Mouse (Mus musculus) erythroid progenitor cell, adult 5-6 weeks (primary cell): ENCODE results near the gene Smg1. TPM values are rescaled to one million over a fixed set of nuclear protein-coding genes. Genes with fewer than 3 reads are reported as not detected.
A peak's percentile ranks its signal among the peaks of the same experiment; 100 is the strongest.

ENCODE experiments used
- ATAC-seq: replicated peaks from 2 replicates; pipeline ENCODE4 v1.8.0; 2016; ENCODE audit warnings: moderate number of reproducible peaks, mild to moderate bottlenecking, moderate TSS enrichment, inconsistent platforms; ENCODE audit not compliant: poor library complexity, low FRiP score, severe bottlenecking
- total RNA-seq, 2 experiments: library from RNA; stranded (forward) in 1 of 2; stranded (reverse) in 1 of 2; fragments of 150-400 nt in 1 of 2; fragments of 186-747, 209-891 nt in 1 of 2; gene quantifications; 2 replicates each; pipeline versions ENCODE4 v1.2.3 to v1.2.4; 2015 to 2017; ENCODE audit warnings: low replicate concordance in 2 of 2

The Smg1 gene
- total RNA-seq, 2 experiments from 2014 or later, result 39.5 to 69.6 TPM

- no peak for ATAC-seq
Measured at GRCm38 (mm10) chr7:118163006-118163405, 80.5 kb downstream of the Smg1 start.

- ATAC-seq, result no peak
Measured at GRCm38 (mm10) chr7:118160121-118160520, 83.3 kb downstream of the Smg1 start.

GRCm38 (mm10) chr7:118156461-118156860 lies 87.0 kb downstream of the Smg1 start:
- ATAC-seq, result no peak

- ATAC-seq, result no peak
Measured at GRCm38 (mm10) chr7:118154150-118154549, 89.3 kb downstream of the Smg1 start.

- ATAC-seq, result peak; percentile 68; the same call in 1 of the 2 replicates
Measured at GRCm38 (mm10) chr7:118143602-118144001, 99.9 kb downstream of the Smg1 start.

- peak; percentile 76 for ATAC-seq
Measured at GRCm38 (mm10) chr7:118143123-118143522, 100.3 kb downstream of the Smg1 start.

GRCm38 (mm10) chr7:118141271-118141670 lies 102.2 kb downstream of the Smg1 start:
- no peak for ATAC-seq

GRCm38 (mm10) chr7:118135128-118135527 lies 108.3 kb downstream of the Smg1 start:
- no peak for ATAC-seq

- ATAC-seq, result peak; percentile 95
Measured at GRCm38 (mm10) chr7:118129430-118130041, 113.9 kb downstream of the Smg1 start, which contains the start of gene Arl6ip1. Arl6ip1 (minus strand) TSS chr7:118129662.

- ATAC-seq, result peak; percentile 49
Measured at GRCm38 (mm10) chr7:118128925-118129429, 114.5 kb downstream of the Smg1 start.

- ATAC-seq, result no peak
Measured at GRCm38 (mm10) chr7:118126219-118126875, 117.1 kb downstream of the Smg1 start.

GRCm38 (mm10) chr7:118125736-118126135 lies 117.7 kb downstream of the Smg1 start:
- ATAC-seq, result no peak

- no peak for ATAC-seq
Measured at GRCm38 (mm10) chr7:118123512-118124411, 119.7 kb downstream of the Smg1 start.

- no peak for ATAC-seq
Measured at GRCm38 (mm10) chr7:118122235-118122634, 121.2 kb downstream of the Smg1 start.

GRCm38 (mm10) chr7:118120654-118121053 lies 122.8 kb downstream of the Smg1 start:
- no peak for ATAC-seq

- no peak for ATAC-seq
Measured at GRCm38 (mm10) chr7:118119946-118120345, 123.5 kb downstream of the Smg1 start.

- no peak for ATAC-seq
Measured at GRCm38 (mm10) chr7:118119142-118119541, 124.3 kb downstream of the Smg1 start.

- no peak for ATAC-seq
Measured at GRCm38 (mm10) chr7:118118426-118118825, 125.0 kb downstream of the Smg1 start.

- no peak for ATAC-seq
Measured at GRCm38 (mm10) chr7:118117539-118118210, 125.8 kb downstream of the Smg1 start.
